Mouse (Mus musculus): ENCODE measurements around the gene Olfr1195.
"Not testable (repeated sequence)": the region's sequence is repeated elsewhere in the genome, so short reads cannot be mapped to it uniquely, and the experiment has no call there.

Olfr1195 gene

DNA sequence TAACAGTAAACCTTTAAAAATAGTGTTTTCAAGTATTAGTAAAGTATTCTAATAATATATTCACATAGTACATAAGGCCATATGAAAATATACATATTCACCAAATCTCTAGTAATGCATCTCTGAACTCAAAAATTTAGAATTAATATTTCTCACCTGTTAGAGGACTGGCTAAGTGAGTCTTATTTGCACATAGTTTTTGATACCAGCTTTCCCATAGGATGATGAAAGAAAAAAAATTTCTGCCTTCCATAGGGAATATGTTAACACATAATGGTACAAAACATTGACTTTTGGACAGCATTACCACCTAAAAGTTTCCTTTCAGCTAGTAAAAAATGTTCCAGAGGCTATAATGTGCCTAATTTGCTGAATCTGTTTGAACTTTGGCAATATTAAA is at the start of gene Olfr1195:
Olfr1195 (minus strand) TSS at position 101 of the 400 bp plus-strand sequence.
- DNase-seq, result no peak

GRCm38 (mm10) chr2:88732266-88732665 is 43.3 kb upstream of the Olfr1195 start, which contains the start of gene Olfr1197:
Olfr1197 (minus strand) TSS chr2:88732366.
- DNase-seq, result no peak

GRCm38 (mm10) chr2:88704497-88704896 is 15.5 kb upstream of the Olfr1195 start, which contains the start of gene Olfr1196:
Olfr1196 (minus strand) TSS chr2:88704597.
- DNase-seq, result no peak

DNA sequence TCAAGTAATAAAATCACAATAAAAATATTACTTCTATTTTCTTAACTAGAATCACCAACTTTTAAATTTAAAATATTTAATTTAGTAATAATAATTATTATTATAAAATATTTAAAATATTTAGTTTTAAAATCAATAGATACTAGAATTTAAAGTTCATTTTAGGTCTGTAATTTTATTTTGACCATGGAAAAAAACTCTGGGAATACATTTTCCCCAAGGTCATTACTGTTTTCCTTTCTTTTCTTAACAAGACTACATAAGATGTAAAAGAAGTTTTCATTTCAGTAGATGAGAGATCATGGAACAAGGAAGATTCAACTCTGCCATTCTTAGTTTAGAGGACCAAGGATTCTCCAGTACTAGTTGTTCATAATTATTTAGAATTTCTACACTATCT is 13.7 kb downstream of the Olfr1195 start, which contains the start of gene Olfr1193:
Olfr1193 (plus strand) TSS at position 301 of the 400 bp plus-strand sequence.
- not testable (repeated sequence) for DNase-seq

- DNase-seq, result no peak
These were observed 40.8 kb downstream of the Olfr1195 start, which contains the start of gene Olfr1192-ps1 for GRCm38 (mm10) chr2:88648209-88648608. Olfr1192-ps1 (plus strand) TSS chr2:88648509.

DNA sequence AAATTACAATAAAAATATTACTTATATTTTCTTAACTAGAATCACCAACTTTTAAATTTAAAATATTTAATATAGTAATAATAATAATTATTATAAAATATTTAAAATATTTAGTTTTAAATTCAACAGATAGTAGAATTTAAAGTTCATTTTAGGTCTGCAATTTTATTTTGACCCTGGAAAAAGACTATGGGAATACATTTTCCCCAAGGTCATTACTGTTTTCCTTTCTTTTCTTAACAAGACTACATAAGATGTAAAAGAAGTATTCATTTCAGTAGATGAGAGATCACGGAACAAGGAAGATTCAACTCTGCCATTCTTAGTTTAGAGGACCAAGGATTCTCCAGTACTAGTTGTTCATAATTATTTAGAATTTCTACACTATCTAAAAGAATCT is 48.7 kb downstream of the Olfr1195 start, which contains the start of gene Olfr1191-ps1:
Olfr1191-ps1 (plus strand) TSS at position 301 of the 400 bp plus-strand sequence.
- not testable (repeated sequence) for DNase-seq

Measured in liver (tissue).